Mouse (Mus musculus) kidney, embryonic 15.5 days (tissue): ENCODE measurements at regions not wholly inside any gene's neighbourhood (a gene's known extent, or its start where the extent isn't known, plus 50 kb on each side); places are given as distances from the start of the nearest gene placed in this dataset.

Source experiments
- ATAC-seq: fragments of 200-750 bp; cut with Nextera tagmentation; replicated peaks from 2 replicates; pipeline ENCODE4 v1.8.0; 2017; ENCODE audit warnings: moderate TSS enrichment; ENCODE audit not compliant: low FRiP score
- H3K27ac ChIP-seq: fragments of 300-500 bp; sonication (generic); 2 replicates; pipeline ENCODE4 v1.5.1; 2015; ENCODE audit warnings: mild to moderate bottlenecking, inconsistent platforms
- H3K27me3 ChIP-seq: fragments of 300-500 bp; sonication (generic); 2 replicates; pipeline ENCODE4 v1.6.1; 2015; ENCODE audit warnings: inconsistent platforms
- H3K36me3 ChIP-seq: fragments of 300-500 bp; sonication (generic); 2 replicates; pipeline ENCODE4 v1.6.1; 2015; ENCODE audit warnings: inconsistent platforms
- H3K4me1 ChIP-seq: fragments of 300-500 bp; sonication (generic); 2 replicates; pipeline ENCODE4 v1.6.1; 2015; ENCODE audit warnings: inconsistent platforms
- H3K4me2 ChIP-seq: fragments of 300-500 bp; sonication (generic); 2 replicates; pipeline ENCODE4 v1.6.1; 2015; ENCODE audit warnings: moderate library complexity, mild to moderate bottlenecking, inconsistent platforms
- H3K4me3 ChIP-seq: fragments of 300-500 bp; sonication (generic); replicated peaks from 2 replicates; pipeline ENCODE4 v1.5.1; 2015; ENCODE audit warnings: mild to moderate bottlenecking, inconsistent platforms
- H3K9ac ChIP-seq: fragments of 300-500 bp; sonication (generic); 2 replicates; pipeline ENCODE4 v1.6.1; 2015; ENCODE audit warnings: mild to moderate bottlenecking, inconsistent platforms
- H3K9me3 ChIP-seq: fragments of 300-500 bp; sonication (generic); replicated peaks from 2 replicates; pipeline ENCODE4 v1.6.1; 2016; ENCODE audit warnings: inconsistent platforms
- WGBS: fragments of 180-500 bp; shearing (Covaris S2); methylation state at CpG from one replicate; pipeline ENCODE4 v1.1.7; 2015; ENCODE audit warnings: mixed read lengths; 5-methylcytosine and 5-hydroxymethylcytosine counted together

- no peak for ATAC-seq
- WGBS: 86% methylated on average over 6 of the region's 6 CpGs
- H3K36me3 ChIP-seq: no peaks in the 10 kb centered on the region
These were observed 362.3 kb upstream of the 5930422O12Rik start for GRCm38 (mm10) chr8:33066168-33066567.

DNA sequence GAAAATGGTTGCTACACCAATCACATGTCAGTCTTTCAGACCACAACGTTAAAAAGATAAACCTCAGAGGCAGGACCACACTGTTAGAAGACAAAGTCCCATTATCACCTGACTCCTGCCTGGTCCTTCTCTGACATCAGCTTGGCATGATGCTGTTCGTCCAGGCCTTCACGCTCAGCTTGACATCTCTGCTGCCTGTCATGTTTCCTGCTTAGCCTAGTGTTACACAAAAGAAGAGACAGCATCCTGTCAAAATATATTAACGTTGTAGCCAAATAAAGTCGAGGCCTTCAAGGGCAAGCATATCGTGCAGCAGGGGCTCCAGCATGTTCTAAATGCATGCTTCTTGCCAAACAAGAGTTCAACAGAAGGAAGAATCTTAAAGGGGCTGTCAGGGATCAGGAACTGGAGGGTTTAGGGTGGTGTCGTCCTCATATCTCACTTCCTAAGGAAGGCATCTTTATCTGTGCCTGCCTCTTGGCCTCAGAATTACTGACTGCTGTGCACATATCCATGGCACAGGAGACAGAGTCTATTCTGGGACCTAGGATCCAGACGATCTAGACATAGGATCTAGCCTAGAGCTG, 361.0 kb upstream of the 5930422O12Rik start:
- Histone ChIP-seq H3K9me3 (no peaks in the 10 kb centered on the region), H3K4me2 (no peak overlapping the region), H3K36me3 (no peaks in the 10 kb centered on the region), H3K4me1 (no peaks in the 10 kb centered on the region), H3K4me3 (no peak overlapping the region), H3K27ac (no peak overlapping the region), H3K27me3 (no peaks in the 10 kb centered on the region), H3K9ac (no peak overlapping the region)
- ATAC-seq: no peak
- WGBS: 71% methylated on average over 8 of the region's 8 CpGs

More at GRCm38 (mm10) chr8:33066168-33066567, 362.3 kb upstream of the 5930422O12Rik start:
- Histone ChIP-seq H3K4me3 (no peak overlapping the region), H3K4me1 (no peaks in the 10 kb centered on the region), H3K27me3 (no peaks in the 10 kb centered on the region), H3K27ac (no peak overlapping the region), H3K9me3 (no peaks in the 10 kb centered on the region), H3K4me2 (no peak overlapping the region), H3K9ac (no peak overlapping the region)

- H3K27ac ChIP-seq: no peak overlapping the region
- no peak overlapping the region for H3K9ac ChIP-seq
- no peak overlapping the region for H3K4me3 ChIP-seq
- 86% methylated on average over 5 of the region's 5 CpGs for WGBS
- ATAC-seq: no peak
- no peaks in the 10 kb centered on the region for H3K4me1 ChIP-seq
- no peaks in the 10 kb centered on the region for H3K36me3 ChIP-seq
- H3K9me3 ChIP-seq: no peaks in the 10 kb centered on the region
- H3K4me2 ChIP-seq: no peak overlapping the region
- no peaks in the 10 kb centered on the region for H3K27me3 ChIP-seq
These were observed 360.0 kb upstream of the 5930422O12Rik start for GRCm38 (mm10) chr8:33068468-33068867.

- H3K4me3 ChIP-seq: no peak overlapping the region
- no peaks in the 10 kb centered on the region for H3K36me3 ChIP-seq
- H3K27me3 ChIP-seq: no peaks in the 10 kb centered on the region
- no peaks in the 10 kb centered on the region for H3K4me1 ChIP-seq
- ATAC-seq: no peak
- H3K9ac ChIP-seq: no peak overlapping the region
- WGBS: 40% methylated on average over 1 of the region's 1 CpGs
- H3K4me2 ChIP-seq: no peak overlapping the region
- H3K27ac ChIP-seq: no peak overlapping the region
- H3K9me3 ChIP-seq: no peaks in the 10 kb centered on the region
These were observed 353.3 kb upstream of the 5930422O12Rik start for GRCm38 (mm10) chr8:33075186-33075585.

DNA sequence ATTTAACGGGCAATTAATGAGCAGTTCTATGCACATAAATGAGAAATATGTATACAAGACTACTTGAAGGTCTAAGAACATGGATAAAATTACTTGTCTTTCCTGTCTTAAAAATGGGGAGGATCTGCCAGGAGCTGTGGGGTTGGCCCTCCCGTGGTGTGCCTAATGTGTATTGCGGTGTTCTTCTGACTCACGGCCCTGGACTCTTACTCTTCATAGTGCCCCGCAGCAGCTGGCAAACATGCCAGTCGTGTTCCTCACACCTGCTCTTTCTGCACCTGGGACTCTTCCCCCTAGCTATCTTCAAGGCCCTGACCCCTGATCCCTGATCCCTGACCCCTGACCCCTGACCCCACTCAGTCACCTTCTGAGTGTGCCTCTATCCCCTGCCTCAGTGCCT, 352.3 kb upstream of the 5930422O12Rik start:
- ATAC-seq: no peak
- Histone ChIP-seq H3K4me1 (no peaks in the 10 kb centered on the region), H3K4me3 (no peak overlapping the region), H3K9me3 (no peaks in the 10 kb centered on the region), H3K36me3 (no peaks in the 10 kb centered on the region), H3K9ac (no peak overlapping the region), H3K27me3 (no peaks in the 10 kb centered on the region), H3K4me2 (no peak overlapping the region), H3K27ac (no peak overlapping the region)
- 73% methylated on average over 6 of the region's 6 CpGs for WGBS

DNA sequence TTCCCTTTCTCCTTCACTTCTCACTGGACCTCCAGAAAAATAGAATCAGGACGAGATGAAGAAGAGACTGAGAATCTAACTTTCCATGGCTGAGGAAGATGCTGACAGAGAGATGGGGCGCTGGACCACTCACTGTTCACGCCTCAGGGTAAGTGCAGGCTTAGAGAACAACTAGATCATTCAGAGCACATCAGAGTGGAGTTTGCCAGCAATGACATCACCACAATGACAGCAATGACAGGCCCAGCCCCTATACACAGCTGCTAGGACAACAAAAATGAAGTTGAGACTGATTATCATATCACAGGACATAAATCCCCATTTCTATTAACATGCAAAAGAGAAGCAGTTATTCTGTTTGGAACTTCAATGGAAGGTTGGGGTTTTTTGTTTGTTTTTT, 350.4 kb upstream of the 5930422O12Rik start:
- Histone ChIP-seq H3K9ac (no peak overlapping the region), H3K4me1 (no peaks in the 10 kb centered on the region), H3K4me3 (no peak overlapping the region), H3K27ac (no peak overlapping the region), H3K9me3 (no peaks in the 10 kb centered on the region), H3K36me3 (no peaks in the 10 kb centered on the region), H3K27me3 (no peaks in the 10 kb centered on the region), H3K4me2 (no peak overlapping the region)
- ATAC-seq: no peak
- 85% methylated on average over 3 of the region's 3 CpGs for WGBS

GRCm38 (mm10) chr8:33079867-33080585, 348.5 kb upstream of the 5930422O12Rik start:
- no peaks in the 10 kb centered on the region for H3K4me1 ChIP-seq
- no peaks in the 10 kb centered on the region for H3K27me3 ChIP-seq
- no peaks in the 10 kb centered on the region for H3K36me3 ChIP-seq
- no peak overlapping the region for H3K9ac ChIP-seq
- no peaks in the 10 kb centered on the region for H3K9me3 ChIP-seq
- H3K4me3 ChIP-seq: no peak overlapping the region
- H3K27ac ChIP-seq: no peak overlapping the region
- H3K4me2 ChIP-seq: no peak overlapping the region
- 49% methylated on average over 12 of the region's 12 CpGs for WGBS
- ATAC-seq: no peak

DNA sequence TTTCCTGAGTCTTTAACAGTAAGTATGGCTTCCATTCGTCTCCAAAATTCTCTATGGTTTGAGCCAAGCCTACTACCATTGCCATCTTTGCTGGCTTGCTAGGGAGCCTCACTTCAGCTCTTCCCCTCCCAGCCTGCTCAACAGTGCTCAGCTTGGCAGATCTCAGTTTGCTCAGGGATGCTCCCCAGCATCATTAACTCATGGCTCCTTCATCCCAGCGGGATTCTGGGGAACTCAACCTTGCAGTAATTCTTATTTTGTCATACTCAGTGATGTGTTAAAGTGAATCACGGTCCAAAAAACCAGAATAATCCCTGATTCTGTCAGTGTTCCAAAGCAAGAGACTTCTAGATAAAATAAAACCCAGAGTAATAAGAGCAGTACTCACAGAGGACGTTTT, 346.6 kb upstream of the 5930422O12Rik start:
- no peaks in the 10 kb centered on the region for H3K4me1 ChIP-seq
- no peak overlapping the region for H3K4me3 ChIP-seq
- ATAC-seq: no peak
- no peak overlapping the region for H3K27ac ChIP-seq
- no peak overlapping the region for H3K4me2 ChIP-seq
- no peak overlapping the region for H3K9ac ChIP-seq
- 75% methylated on average over 4 of the region's 4 CpGs for WGBS
- no peaks in the 10 kb centered on the region for H3K9me3 ChIP-seq
- no peaks in the 10 kb centered on the region for H3K27me3 ChIP-seq
- no peaks in the 10 kb centered on the region for H3K36me3 ChIP-seq

GRCm38 (mm10) chr8:33085461-33085860, 343.0 kb upstream of the 5930422O12Rik start:
- Histone ChIP-seq H3K27me3 (no peaks in the 10 kb centered on the region), H3K4me3 (no peak overlapping the region), H3K36me3 (no peaks in the 10 kb centered on the region), H3K27ac (no peak overlapping the region), H3K9me3 (no peaks in the 10 kb centered on the region), H3K4me2 (no peak overlapping the region), H3K4me1 (no peaks in the 10 kb centered on the region), H3K9ac (no peak overlapping the region)
- ATAC-seq: no peak
- 67% methylated on average over 5 of the region's 5 CpGs for WGBS

DNA sequence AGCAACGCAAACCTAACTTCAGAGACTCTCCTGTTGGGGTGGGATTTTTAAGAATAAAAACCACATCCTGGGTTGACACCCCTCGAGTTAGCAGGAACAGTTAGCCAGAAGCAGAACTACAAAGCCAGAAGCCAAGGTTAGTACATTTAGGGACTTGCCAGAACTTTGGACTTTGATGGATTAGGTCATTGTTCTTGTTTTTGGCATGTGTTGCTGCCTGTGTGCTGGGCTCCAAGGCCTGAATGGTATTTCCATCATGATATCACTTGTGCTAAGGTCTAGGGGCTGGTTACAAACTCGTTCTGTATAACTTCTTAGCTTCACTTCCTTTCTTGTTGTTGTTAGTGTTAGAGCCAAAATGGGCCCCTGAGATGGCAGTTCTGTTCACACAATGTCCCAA, 338.8 kb upstream of the 5930422O12Rik start:
- no peak overlapping the region for H3K4me2 ChIP-seq
- 74% methylated on average over 3 of the region's 3 CpGs for WGBS
- H3K4me3 ChIP-seq: no peak overlapping the region
- no peak for ATAC-seq
- H3K27me3 ChIP-seq: no peaks in the 10 kb centered on the region
- no peaks in the 10 kb centered on the region for H3K4me1 ChIP-seq
- no peaks in the 10 kb centered on the region for H3K9me3 ChIP-seq
- no peak overlapping the region for H3K9ac ChIP-seq
- H3K36me3 ChIP-seq: no peaks in the 10 kb centered on the region
- H3K27ac ChIP-seq: no peak overlapping the region

- Histone ChIP-seq H3K27me3 (no peaks in the 10 kb centered on the region), H3K9me3 (no peaks in the 10 kb centered on the region), H3K27ac (no peak overlapping the region), H3K36me3 (no peaks in the 10 kb centered on the region), H3K4me3 (no peak overlapping the region), H3K9ac (no peak overlapping the region), H3K4me2 (no peak overlapping the region), H3K4me1 (no peaks in the 10 kb centered on the region)
- 84% methylated on average over 3 of the region's 3 CpGs for WGBS
- ATAC-seq: no peak
These were observed 319.6 kb upstream of the 5930422O12Rik start for GRCm38 (mm10) chr8:33108914-33109313.

GRCm38 (mm10) chr8:33115271-33116236, 313.0 kb upstream of the 5930422O12Rik start:
- Histone ChIP-seq H3K27ac (no peak overlapping the region), H3K27me3 (no peaks in the 10 kb centered on the region), H3K4me3 (no peak overlapping the region), H3K9ac (no peak overlapping the region), H3K9me3 (no peaks in the 10 kb centered on the region), H3K4me2 (no peak overlapping the region), H3K36me3 (no peaks in the 10 kb centered on the region), H3K4me1 (peaks cover 12% of the 10 kb centered on the region)
- 47% methylated on average over 17 of the region's 17 CpGs for WGBS
- peak; percentile 81 for ATAC-seq
